Comparison of ENCODE assay signal across 14 mouse cellular contexts in the genomic region with DNA sequence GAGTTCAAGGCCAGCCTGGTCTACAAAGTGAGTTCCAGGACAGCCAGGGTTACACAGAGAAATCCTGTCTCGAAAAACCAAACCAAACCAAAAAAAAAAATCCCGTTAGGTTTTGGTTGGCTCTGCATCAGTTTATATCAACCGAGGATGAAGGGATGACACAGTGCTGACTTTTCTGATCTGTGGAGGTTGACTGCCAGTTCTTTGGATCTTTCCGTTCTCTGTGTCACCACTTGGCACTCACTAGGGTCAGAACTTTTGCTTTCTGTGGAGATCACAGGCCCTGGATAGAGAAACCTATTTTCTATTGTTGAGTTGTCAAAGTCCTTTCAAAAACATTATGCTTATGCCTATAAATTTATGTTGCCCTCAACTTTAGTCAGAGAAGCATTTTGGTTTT. TPM values are rescaled to one million over a fixed set of nuclear protein-coding genes. Genes with fewer than 3 reads are reported as not detected.
"Had no signal": no experiment of that assay in that cellular context is flagged by ENCODE, and none has a peak within 500 bp of the region (broad histone marks: within the 10 kb centered on the region; RNA-seq: fewer than 3 reads in every experiment).

No protein-coding gene starts in this region.

- DNase-seq: liver, postnatal 0 days; lung, adult 2 months; lung, postnatal 10 days; retina, postnatal 1 day; right cerebral cortex, adult 18-20 months; right cerebral cortex, postnatal 25 days; right cerebral cortex, postnatal 4 days; spleen, adult 18-20 months; thymus, adult 18-20 months; thymus, postnatal 14 days; thymus, postnatal 36 days had no signal

RNA-seq across cellular contexts. Expression of a gene that starts 20.6 kb away (rescaled TPM):
- total RNA-seq: megakaryocyte progenitor cell, adult 5-6 weeks; monocyte, adult 5-6 weeks; neutrophil, adult 5-6 weeks had no signal

RNA-seq across cellular contexts. Expression of a gene that starts 38.1 kb away (rescaled TPM):
- total RNA-seq: megakaryocyte progenitor cell, adult 5-6 weeks; monocyte, adult 5-6 weeks; neutrophil, adult 5-6 weeks had no signal

RNA-seq across cellular contexts. Expression of a gene that starts 51.0 kb away (rescaled TPM):
- total RNA-seq: megakaryocyte progenitor cell, adult 5-6 weeks; monocyte, adult 5-6 weeks; neutrophil, adult 5-6 weeks had no signal
